Mouse (Mus musculus): ENCODE measurements around the gene Ssu2. TPM values are rescaled to one million over a fixed set of nuclear protein-coding genes. Genes with fewer than 3 reads are reported as not detected.

Ssu2 gene
- polyA plus RNA-seq (2012; rRNA removed), result 1.5 and 2.0 TPM in 2 replicates

DNA sequence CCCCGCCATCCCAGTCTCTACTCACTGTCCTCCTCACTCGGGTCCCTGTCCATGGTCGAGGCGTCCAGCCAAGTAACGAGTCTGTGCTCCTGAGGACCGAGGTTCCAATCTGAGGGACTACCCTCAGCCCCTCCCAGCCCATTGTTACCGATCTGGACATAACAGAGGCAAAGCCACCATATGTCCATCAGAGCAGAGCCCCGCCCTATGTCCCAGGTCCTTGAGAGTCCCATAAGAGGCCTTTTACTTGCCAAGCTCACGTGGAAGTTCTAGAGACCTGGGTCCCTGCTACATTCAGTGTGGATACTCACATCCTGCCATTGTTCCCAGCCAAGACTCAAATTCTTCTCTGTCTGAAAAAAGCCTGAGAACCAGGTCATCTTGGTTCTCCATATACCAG is at the start of gene Ssu2:
Gene Ssu2 (minus strand): TSS at position 77 of the 400 bp plus-strand sequence.
- DNase-seq (ENCODE audit: low spot score), result no peak

- DNase-seq (ENCODE audit: low spot score), result no peak
Measured at GRCm38 (mm10) chr6:112426018-112426732, 38.4 kb upstream of the Ssu2 start.

DNA sequence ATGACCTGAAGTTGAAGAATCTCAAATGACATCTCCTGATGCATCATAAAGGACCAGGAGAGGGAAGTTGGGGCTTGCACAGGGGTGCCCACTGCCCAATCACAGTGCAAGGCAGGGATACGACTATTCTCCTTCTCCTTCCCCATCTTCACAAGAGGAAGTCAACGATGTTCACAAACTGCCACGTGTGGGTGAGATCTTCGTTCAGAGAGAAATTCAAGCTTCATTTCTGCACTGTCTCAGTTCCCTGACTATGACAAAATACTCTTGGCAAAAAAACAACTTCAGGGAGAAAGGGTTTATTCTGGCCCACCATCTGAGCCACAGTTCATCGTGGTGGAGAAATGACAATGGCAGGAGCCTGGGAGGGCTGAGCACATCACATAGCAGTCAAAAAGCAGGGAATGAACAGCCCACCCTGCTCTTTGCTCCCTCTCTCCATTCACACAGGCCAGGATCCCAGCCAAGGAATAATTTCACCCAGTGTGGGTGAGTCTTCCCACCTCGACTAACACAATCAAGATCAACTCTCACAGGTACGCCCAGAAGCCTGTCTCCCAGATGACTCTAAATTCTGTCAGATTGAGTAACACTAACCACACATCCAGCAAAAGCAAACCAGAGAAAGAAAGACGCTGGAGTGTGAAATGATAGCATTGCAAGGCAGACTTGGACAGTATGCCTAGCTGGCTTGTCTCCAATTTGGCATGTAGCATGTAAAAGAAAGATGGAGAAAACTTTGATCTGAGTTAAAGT is 36.1 kb upstream of the Ssu2 start:
- no peak for DNase-seq (ENCODE audit: low spot score)

DNA sequence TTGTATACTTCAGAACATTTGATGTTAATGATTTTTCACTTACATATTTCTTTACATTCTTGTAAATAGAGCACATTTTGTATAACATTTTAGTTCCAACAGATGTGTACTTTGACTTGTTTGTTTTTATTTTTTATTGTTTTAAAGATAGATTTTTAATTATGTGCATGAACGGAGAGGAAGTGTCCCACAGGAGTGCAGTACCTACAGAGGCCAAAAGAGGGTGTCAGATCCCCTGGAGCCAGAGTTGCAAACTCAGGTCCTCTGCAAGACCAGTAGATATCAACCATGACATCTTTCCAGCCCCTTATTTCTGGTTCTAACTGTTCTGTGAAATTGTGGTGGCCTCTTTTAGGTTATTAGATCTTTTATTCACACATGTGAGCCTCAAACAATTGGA is 33.1 kb upstream of the Ssu2 start:
- no peak for DNase-seq (ENCODE audit: low spot score)

DNA sequence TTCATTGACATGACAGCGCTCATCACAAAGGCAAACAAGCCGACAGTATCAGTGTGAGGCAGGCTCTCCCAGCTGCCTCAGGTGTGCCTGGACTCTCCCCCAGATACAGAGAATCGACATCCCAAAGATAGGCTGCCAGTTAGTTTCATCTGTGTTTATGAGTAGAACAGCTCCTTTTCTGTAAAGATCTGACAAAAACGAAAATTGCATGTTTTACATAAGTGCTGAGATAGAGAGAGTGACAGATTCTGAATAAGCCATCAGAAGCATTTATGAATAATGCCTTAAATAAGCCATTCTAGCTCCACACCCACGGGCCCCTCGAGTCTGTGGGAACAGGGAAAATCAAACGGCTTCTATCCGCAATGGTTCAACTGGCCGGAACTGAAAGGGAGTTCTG is 31.5 kb upstream of the Ssu2 start:
- no peak for DNase-seq (ENCODE audit: low spot score)

- no peak for DNase-seq (ENCODE audit: low spot score)
Measured at GRCm38 (mm10) chr6:112404111-112404510, 16.3 kb upstream of the Ssu2 start.

- DNase-seq (ENCODE audit: low spot score), result no peak
Measured at GRCm38 (mm10) chr6:112401953-112402683, 14.3 kb upstream of the Ssu2 start.

DNA sequence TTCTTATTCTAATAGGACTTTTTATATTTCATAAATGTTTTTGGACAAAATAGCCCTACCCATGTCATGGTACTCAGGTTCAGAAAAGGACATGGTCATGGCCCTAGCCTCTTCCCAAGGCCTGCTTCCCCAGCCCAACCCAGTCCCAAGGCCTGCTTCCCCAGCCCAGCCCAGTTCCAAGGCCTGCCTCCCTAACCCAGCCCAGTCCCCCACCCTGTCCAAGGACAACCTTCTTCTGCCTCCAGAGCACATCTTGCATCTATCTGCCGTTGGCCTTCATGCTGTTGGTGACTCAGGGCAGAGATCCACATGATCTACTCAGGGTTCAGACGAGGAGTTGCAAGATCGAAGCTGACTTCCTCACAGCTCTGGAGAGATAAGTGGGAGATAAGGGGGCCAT is 9.5 kb upstream of the Ssu2 start:
- no peak for DNase-seq (ENCODE audit: low spot score)

- no peak for DNase-seq (ENCODE audit: low spot score)
Measured at GRCm38 (mm10) chr6:112396352-112396751, 8.5 kb upstream of the Ssu2 start.

GRCm38 (mm10) chr6:112388385-112388784 is 562 bp upstream of the Ssu2 start:
- DNase-seq (ENCODE audit: low spot score), result no peak

GRCm38 (mm10) chr6:112386260-112386659 is 1.6 kb downstream of the Ssu2 start:
- no peak for DNase-seq (ENCODE audit: low spot score)

DNA sequence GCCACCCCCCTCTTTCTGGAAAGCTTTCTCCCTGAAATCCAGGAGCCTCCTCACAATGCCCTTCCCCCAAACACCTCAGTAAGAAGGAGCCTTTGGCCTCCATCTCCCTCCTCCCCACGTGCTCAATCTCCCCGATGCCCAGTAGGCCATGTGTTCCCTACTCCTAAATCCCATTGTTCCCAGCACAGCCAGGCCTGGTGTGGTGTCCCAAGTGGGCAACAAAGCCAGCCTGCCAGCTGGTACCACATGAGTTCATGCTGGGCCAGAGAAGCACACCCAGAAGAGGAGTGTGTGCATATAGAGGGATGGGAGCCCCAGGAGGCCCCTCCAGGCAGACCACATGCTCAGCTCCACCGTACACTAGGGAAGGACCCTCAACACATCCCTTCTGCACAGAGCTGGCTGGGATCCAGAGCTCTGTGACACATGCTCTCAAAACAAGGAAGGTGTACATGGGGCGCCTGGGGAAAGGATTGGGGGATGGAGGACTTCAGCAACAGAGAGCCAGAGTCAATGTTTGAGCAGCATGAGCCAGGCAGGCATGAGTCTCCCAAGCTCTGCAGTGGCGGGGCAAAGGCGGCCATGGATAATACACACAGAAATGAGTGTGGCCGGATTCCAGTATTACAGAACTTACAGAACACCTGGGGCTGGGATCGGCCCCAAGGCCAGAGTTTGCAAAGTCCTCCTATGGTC is 4.7 kb downstream of the Ssu2 start:
- DNase-seq (ENCODE audit: low spot score), result no peak

DNA sequence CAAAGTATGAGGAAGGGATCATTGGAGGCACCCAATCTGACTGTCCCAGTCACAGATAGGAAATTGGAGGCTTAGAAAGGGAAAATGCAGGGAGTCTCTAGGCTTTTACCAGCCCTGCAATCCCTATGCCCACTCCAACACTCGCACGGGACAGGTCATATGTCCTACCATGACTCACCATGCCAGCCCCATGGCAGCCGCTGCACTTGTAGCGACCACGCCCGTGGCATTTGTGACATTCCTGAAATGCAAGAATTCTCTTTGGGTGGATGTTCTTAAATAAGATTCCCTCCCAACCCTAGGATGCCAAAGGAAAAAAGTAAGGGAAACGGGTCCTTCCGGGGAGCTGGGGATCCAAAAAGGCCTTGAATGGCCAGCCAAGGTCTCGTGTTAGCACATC is 8.8 kb downstream of the Ssu2 start:
- DNase-seq (ENCODE audit: low spot score), result no peak

GRCm38 (mm10) chr6:112375661-112376392 is 12.0 kb downstream of the Ssu2 start:
- DNase-seq (ENCODE audit: low spot score), result no peak

DNA sequence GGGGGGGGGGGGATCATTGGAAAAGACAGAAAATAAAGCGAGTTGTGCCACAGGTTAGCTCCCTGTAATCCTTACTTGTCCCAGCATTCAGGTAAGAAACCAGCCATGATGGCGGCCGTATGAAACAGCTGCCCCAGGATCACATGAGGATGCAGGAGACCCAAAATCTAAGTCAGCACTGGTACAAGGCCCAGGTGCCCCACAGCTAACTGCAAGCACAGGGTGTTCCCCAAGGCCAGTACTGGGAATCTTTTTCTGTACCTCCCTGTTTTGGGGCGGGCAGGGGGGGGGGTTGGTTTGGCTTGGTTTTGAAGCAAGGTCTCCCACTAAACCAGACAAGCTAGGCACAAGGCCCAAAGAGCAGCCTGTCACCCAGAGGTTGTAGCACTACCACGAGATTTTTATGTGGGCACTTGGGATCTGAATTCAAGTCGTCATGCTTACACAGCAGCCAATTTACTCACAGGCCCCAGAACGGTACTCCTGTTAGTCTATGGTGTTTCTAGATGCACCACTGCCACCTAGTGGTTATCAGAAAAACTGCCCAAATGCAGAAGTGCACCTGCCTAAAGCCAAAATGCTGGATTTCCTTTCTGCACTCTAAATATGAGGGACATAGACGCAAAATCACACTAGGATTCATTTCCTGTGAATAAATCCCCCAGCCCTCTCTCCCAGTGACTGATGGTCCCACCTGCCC is 13.8 kb downstream of the Ssu2 start:
- no peak for DNase-seq (ENCODE audit: low spot score)

DNA sequence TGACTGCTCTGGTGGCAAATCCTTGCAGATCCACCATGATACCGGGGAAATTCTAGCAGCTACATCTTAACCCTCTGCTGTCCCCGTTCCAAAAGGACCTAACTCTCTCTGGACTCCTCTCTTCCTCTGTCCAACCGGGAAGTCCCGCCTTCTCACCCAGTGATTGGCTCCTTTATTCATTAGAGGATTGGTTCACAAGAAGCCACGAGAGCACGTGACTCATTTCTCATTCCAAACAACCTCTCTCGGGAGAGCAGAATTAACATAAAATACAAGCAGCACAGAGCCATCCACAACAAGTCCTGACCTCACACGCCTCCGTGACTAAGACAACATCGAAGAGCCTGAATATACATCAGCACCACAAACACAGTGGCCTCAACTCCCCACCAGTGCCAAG is 22.5 kb downstream of the Ssu2 start:
- DNase-seq (ENCODE audit: low spot score), result no peak

- no peak for DNase-seq (ENCODE audit: low spot score)
Measured at GRCm38 (mm10) chr6:112364581-112364980, 23.2 kb downstream of the Ssu2 start.

GRCm38 (mm10) chr6:112362349-112362958 is 25.4 kb downstream of the Ssu2 start:
- DNase-seq (ENCODE audit: low spot score), result peak; percentile 52

DNA sequence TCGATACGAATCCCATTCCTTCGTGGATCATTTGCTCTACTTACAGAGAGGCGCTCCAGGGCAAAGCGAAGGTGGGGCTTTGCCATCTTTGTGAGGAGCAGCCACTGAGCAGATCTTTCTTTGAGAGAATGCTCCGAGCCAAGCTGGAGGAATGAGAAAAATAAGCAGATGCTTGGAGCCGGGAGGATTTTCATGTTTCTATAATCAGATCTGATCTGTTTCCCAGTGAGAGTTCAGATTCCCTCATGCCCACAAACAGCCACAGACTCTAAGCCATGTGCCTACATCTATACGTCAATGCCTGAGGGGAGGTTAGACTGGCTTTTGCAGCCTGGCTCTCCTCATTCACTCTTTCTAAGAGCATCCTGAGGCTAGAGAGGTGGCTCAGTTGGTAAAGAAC is 27.1 kb downstream of the Ssu2 start:
- DNase-seq (ENCODE audit: low spot score), result no peak

DNA sequence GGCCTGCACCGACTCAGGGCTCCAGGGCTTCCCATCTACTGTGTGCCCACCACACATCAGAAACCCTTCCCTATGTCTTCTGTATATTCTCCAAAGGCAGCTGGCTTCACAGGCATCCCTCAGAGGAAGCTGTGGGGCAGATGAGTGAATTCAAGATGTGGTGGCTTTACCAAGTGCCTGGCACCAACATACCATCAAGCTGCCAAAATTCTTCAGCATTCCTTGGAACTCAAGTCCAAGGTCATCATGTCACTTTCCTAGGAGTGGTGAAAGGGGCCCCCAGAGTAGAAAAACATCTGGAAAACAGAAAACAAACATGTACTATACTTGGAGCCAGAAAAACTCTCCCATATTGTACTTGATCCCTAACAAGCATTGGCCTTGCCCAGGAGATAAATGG is 28.5 kb downstream of the Ssu2 start:
- DNase-seq (ENCODE audit: low spot score), result no peak

Measured in urinary bladder, adult 2 months (tissue).